ENCODE assay signal across 9 mouse cellular contexts in genomic region chr1:182954287-182955046, GRCm38 (mm10). TPM values are rescaled to one million over a fixed set of nuclear protein-coding genes. Genes with fewer than 3 reads are reported as not detected.
DNase-seq lines count a peak whose midpoint lies in the region; ATAC-seq and TF ChIP-seq lines count a peak whose summit lies in the region.
"Had no signal": no experiment of that assay in that cellular context is flagged by ENCODE, and none has a peak within 500 bp of the region (broad histone marks: within the 10 kb centered on the region; RNA-seq: fewer than 3 reads in every experiment).

Gene Tlr5 (plus strand): TSS chr1:182954788.

- H3K9ac ChIP-seq in forebrain, embryonic 12.5 days, result peak within 1 kb of the TSS; percentile 53

- TF ChIP-seq CTCF in left cerebral cortex, adult 2 months (IDR thresholded peaks at IDR 0.05), result no peak
- no peak for TF ChIP-seq CTCF in testis, adult 2 months (IDR thresholded peaks at IDR 0.05; ENCODE audit: control insufficient read depth, insufficient read depth, insufficient replicate concordance, low read depth, low read length)

- TF ChIP-seq POLR2A in testis, adult 2 months (IDR thresholded peaks at IDR 0.05; ENCODE audit: control insufficient read depth, low read depth, low read length), result no peak

- peak within 1 kb of the TSS; percentile 62 for H3K4me2 ChIP-seq in forebrain, embryonic 12.5 days

- peak; percentile 34; the same call in 1 of the 2 replicates for ATAC-seq in forebrain, embryonic 12.5 days (ENCODE audit: low FRiP score)
- peak; percentile 51 for ATAC-seq in megakaryocyte-erythroid progenitor cell, adult 5-6 weeks (replicated peaks; ENCODE audit: low FRiP score, low TSS enrichment, poor library complexity, severe bottlenecking)

- no peak for DNase-seq in left cerebral cortex, adult 2 months (ENCODE audit: extremely low spot score in 1 of 2, low spot score in 2 of 2)
- no peak for DNase-seq in left cerebral cortex, adult 11 months (ENCODE audit: low spot score)
- peak; percentile 41 for DNase-seq in heart, postnatal 25 days (ENCODE audit: low spot score)
- peak; percentile 77 to 82 for DNase-seq in kidney, postnatal 4 days
- no peak for DNase-seq in right cerebral cortex, adult 2 months (ENCODE audit: low spot score in 2 of 2)

- H3K9me3 ChIP-seq in forebrain, embryonic 12.5 days, result no peaks in the 10 kb centered on the region

- H3K36me3 ChIP-seq in forebrain, embryonic 12.5 days (replicated peaks), result no peaks in the 10 kb centered on the region
- H3K36me3 ChIP-seq in testis, adult 2 months (ENCODE audit: control insufficient read depth, insufficient read depth, low read length), result no peaks in the 10 kb centered on the region

- H3K27ac ChIP-seq in left cerebral cortex, adult 2 months, result no peak within 1 kb of the TSS
- H3K27ac ChIP-seq in forebrain, embryonic 12.5 days, result peak within 1 kb of the TSS; percentile 61
- no peak within 1 kb of the TSS for H3K27ac ChIP-seq in testis, adult 2 months (ENCODE audit: control insufficient read depth, insufficient read depth, low read depth, low read length)

- H3K4me3 ChIP-seq in left cerebral cortex, adult 2 months, result peak within 1 kb of the TSS; percentile 34
- peak within 1 kb of the TSS; percentile 40 for H3K4me3 ChIP-seq in forebrain, embryonic 12.5 days (replicated peaks)
- H3K4me3 ChIP-seq in testis, adult 2 months (ENCODE audit: control insufficient read depth, low read depth, low read length), result peak within 1 kb of the TSS; percentile 46
- H3K4me3 ChIP-seq: myocyte had no signal

- intact Hi-C loops in left cerebral cortex, adult 2 months (cut with DNase I), result no loop called here
- intact Hi-C loops in heart, postnatal 25 days (cut with DNase I), result loop anchor here (5.0 kb wide), 1 partner anchor 297 kb away; no protein-coding TSS in a partner anchor

- WGBS in forebrain, embryonic 12.5 days, result 21% methylated on average over 21 of the region's 21 CpGs

- peaks cover 48% of the 10 kb centered on the region for H3K27me3 ChIP-seq in forebrain, embryonic 12.5 days
- no peaks in the 10 kb centered on the region for H3K27me3 ChIP-seq in testis, adult 2 months (ENCODE audit: control insufficient read depth, insufficient read depth, low read length)

- peaks cover 36% of the 10 kb centered on the region for H3K4me1 ChIP-seq in forebrain, embryonic 12.5 days
- peaks cover 10% of the 10 kb centered on the region for H3K4me1 ChIP-seq in testis, adult 2 months (ENCODE audit: control insufficient read depth, insufficient read depth, low read length)

RNA-seq across cellular contexts. Expression of gene Tlr5, which starts in this region (rescaled TPM):
- under 1 TPM; 0.42 to 0.52 TPM for total RNA-seq in left cerebral cortex, adult 2 months (2021)
- 0.17 and 0.31 TPM in 2 replicates for polyA plus RNA-seq in forebrain, embryonic 12.5 days (2016; fragmentation: Nextera tagmentation; extraction: Ambion mirVana)
- total RNA-seq in heart, postnatal 25 days (2021), result 1 to 10 TPM; 1.2 to 1.3 TPM
- not detected in 2 replicates for total RNA-seq in megakaryocyte-erythroid progenitor cell, adult 5-6 weeks (2014; fragmentation: Nextera tagmentation)
- not detected in 2 replicates for total RNA-seq in megakaryocyte-erythroid progenitor cell, adult 5-6 weeks (2017)
- 0.35 and 0.89 TPM in 2 replicates for polyA plus RNA-seq in testis, adult 2 months (2012; rRNA removed)
- polyA plus RNA-seq: myocyte had no signal

Comparison
In these comparisons a context has a peak if more than half of its experiments do, and no peak if none do; other contexts are left out.
1. Peak in ATAC-seq, H3K4me3 ChIP-seq, H3K27ac ChIP-seq, H3K9ac ChIP-seq and H3K4me2 ChIP-seq in forebrain, embryonic 12.5 days; RNA of the gene not detected or under 1 TPM.
2. Peak in ATAC-seq in megakaryocyte-erythroid progenitor cell, adult 5-6 weeks; RNA of the gene not detected or under 1 TPM.
3. DNase-seq: peak in heart, postnatal 25 days (single experiment) and kidney, postnatal 4 days (2 of 2); none in left cerebral cortex, adult 2 months (0 of 2), left cerebral cortex, adult 11 months (single experiment) and right cerebral cortex, adult 2 months (0 of 2).
4. Peak in every context shown above with its lines, with median percentiles within 50 percentile points of each other: H3K4me3 ChIP-seq.